Mouse (Mus musculus) kidney, postnatal 0 days (tissue): ENCODE measurements around the gene Kidins220. TPM values are rescaled to one million over a fixed set of nuclear protein-coding genes. Genes with fewer than 3 reads are reported as not detected.
A peak's percentile ranks its signal among the peaks of the same experiment; 100 is the strongest.

ENCODE experiments used
- ATAC-seq: fragments of 200-750 bp; cut with Nextera tagmentation; replicated peaks from 2 replicates; pipeline ENCODE4 v1.8.0; 2017; ENCODE audit warnings: low read depth, moderate number of reproducible peaks, moderate TSS enrichment, moderate library complexity; ENCODE audit not compliant: low FRiP score
- DNase-seq: peaks from one replicate; pipeline ENCODE4 v3.0.0-alpha.2; 2016; ENCODE audit warnings: low spot score
- H3K27ac ChIP-seq: fragments of 300-500 bp; sonication (generic); 2 replicates; pipeline ENCODE4 v1.5.1; 2014; ENCODE audit warnings: mild to moderate bottlenecking
- H3K27me3 ChIP-seq: fragments of 300-500 bp; sonication (generic); 2 replicates; pipeline ENCODE4 v1.6.1; 2014; ENCODE audit warnings: low read length, mixed read lengths; ENCODE audit not compliant: insufficient read depth
- H3K36me3 ChIP-seq: fragments of 300-500 bp; sonication (generic); 2 replicates; pipeline ENCODE4 v1.6.1; 2014; ENCODE audit warnings: low read length, mixed read lengths; ENCODE audit not compliant: insufficient read depth
- H3K4me1 ChIP-seq: fragments of 300-500 bp; sonication (generic); replicated peaks from 2 replicates; pipeline ENCODE4 v1.6.1; 2014; ENCODE audit warnings: antibody characterized with exemption, low read length, mixed read lengths; ENCODE audit not compliant: insufficient read depth
- H3K4me2 ChIP-seq: fragments of 300-500 bp; sonication (generic); 2 replicates; pipeline ENCODE4 v1.6.1; 2014; ENCODE audit warnings: mild to moderate bottlenecking, low read length, moderate library complexity, mixed read lengths
- H3K4me3 ChIP-seq: fragments of 300-500 bp; sonication (generic); replicated peaks from 2 replicates; pipeline ENCODE4 v1.5.1; 2014; ENCODE audit warnings: low read depth, low read length
- H3K9ac ChIP-seq: fragments of 300-500 bp; sonication (generic); 2 replicates; pipeline ENCODE4 v1.6.1; 2014; ENCODE audit warnings: low read depth, low read length
- H3K9me3 ChIP-seq: fragments of 300-500 bp; sonication (generic); replicated peaks from 2 replicates; pipeline ENCODE4 v1.6.1; 2016; ENCODE audit warnings: low read length, inconsistent platforms, mixed read lengths
- CTCF ChIP-seq: IDR thresholded peaks from 2 replicates; pipeline ENCODE4 v1.5.1; 2016; ENCODE audit warnings: antibody characterized with exemption, low read depth, mild to moderate bottlenecking, moderate library complexity
- WGBS: fragments of 180-500 bp; shearing (Covaris S2); extraction: QIAGEN DNeasy Blood & Tissue Kit; methylation state at CpG from one replicate; pipeline ENCODE4 v1.1.7; 2014; 5-methylcytosine and 5-hydroxymethylcytosine counted together
- polyA plus RNA-seq: library from polyadenylated mRNA; unstranded; fragments of >200 nt; fragmentation: Nextera tagmentation; extraction: Ambion mirVana; gene quantifications from 2 replicates; pipeline ENCODE4 v1.2.1, GENCODE M21; 2015

Gene Kidins220
- polyA plus RNA-seq, 1 experiment from 2014 or later = 25.1 TPM

DNA sequence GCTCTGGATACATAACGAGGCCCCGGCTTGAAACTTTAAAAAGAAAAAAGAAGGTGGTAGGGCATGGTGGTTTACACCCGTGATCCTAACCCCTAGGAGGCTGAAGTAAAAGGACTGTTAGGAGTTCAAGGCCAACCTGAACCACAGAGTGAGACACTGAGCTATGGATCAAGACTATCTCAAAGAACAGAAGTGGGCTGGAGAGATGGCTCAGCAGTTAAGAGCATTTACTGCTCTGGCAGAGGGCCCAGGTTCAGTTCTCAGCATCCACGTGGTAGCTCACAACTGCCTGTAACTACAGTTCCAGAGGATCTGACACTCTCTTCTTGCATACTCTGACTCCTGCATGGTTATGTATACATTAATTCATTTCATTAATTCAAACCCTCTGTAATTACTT, 31.3 kb upstream of the Kidins220 start:
- H3K4me3 ChIP-seq = no peak overlapping the region
- H3K36me3 ChIP-seq = peaks cover 11% of the 10 kb centered on the region; the same call in 1 of the 2 replicates
- no peak overlapping the region for H3K27ac ChIP-seq
- 85% methylated on average over 4 of the region's 4 CpGs for WGBS
- no peak overlapping the region for H3K4me2 ChIP-seq
- H3K27me3 ChIP-seq = no peaks in the 10 kb centered on the region
- H3K4me1 ChIP-seq = no peaks in the 10 kb centered on the region
- H3K9me3 ChIP-seq = no peaks in the 10 kb centered on the region
- TF ChIP-seq CTCF = no peak
- no peak overlapping the region for H3K9ac ChIP-seq
- DNase-seq (no peak), ATAC-seq (no peak)

DNA sequence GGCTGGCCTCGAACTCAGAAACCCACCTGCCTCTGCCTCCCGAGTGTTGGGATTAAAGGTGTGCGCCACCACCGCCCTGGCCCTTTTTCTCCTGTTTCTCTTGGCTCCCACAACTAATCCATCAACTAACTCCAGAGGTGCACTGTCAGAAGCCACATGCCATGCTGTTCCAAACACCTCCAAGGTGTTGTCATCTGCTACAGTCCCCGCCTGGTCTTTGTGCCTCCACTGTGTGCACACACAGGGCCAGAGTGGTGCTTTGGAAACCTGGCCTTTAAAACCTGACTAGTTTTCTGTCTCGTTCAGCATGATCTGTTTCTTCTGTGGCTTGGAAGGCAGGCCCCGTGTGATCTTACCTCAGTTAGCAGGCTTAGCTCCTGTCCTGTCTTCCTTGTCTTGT, 30.1 kb upstream of the Kidins220 start:
- Histone ChIP-seq H3K4me1 (no peaks in the 10 kb centered on the region), H3K9ac (no peak overlapping the region), H3K27me3 (no peaks in the 10 kb centered on the region), H3K4me3 (no peak overlapping the region), H3K27ac (no peak overlapping the region), H3K4me2 (no peak overlapping the region), H3K9me3 (no peaks in the 10 kb centered on the region), H3K36me3 (peaks cover 5% of the 10 kb centered on the region; the same call in 1 of the 2 replicates)
- TF ChIP-seq CTCF = no peak
- 92% methylated on average over 7 of the region's 7 CpGs for WGBS
- no peak for ATAC-seq
- DNase-seq = no peak

DNA sequence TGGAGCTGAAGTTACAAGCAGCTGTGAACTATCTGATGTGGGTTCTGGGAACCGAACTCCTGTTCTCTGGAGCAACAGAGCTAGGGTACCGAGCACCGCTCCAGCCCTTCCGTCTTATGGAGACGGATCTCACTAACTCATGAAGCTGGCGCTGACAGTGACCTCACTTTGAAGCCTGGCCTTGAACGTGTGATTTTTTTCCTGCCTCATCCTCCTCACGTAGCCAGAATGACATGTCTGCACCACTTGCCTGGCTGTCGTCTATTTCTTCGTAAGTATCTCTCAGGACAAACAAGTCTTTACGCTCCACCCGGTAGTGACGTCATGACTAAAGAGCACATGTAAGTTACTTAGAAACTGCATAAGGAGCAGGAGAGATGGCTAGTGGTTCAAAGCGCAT, 27.7 kb upstream of the Kidins220 start:
- Histone ChIP-seq H3K9ac (no peak overlapping the region), H3K27ac (no peak overlapping the region), H3K36me3 (no peaks in the 10 kb centered on the region), H3K4me3 (no peak overlapping the region), H3K9me3 (no peaks in the 10 kb centered on the region), H3K4me2 (no peak overlapping the region), H3K27me3 (no peaks in the 10 kb centered on the region), H3K4me1 (no peaks in the 10 kb centered on the region)
- WGBS = 91% methylated on average over 14 of the region's 14 CpGs
- no peak for DNase-seq
- TF ChIP-seq CTCF = no peak
- ATAC-seq = no peak

DNA sequence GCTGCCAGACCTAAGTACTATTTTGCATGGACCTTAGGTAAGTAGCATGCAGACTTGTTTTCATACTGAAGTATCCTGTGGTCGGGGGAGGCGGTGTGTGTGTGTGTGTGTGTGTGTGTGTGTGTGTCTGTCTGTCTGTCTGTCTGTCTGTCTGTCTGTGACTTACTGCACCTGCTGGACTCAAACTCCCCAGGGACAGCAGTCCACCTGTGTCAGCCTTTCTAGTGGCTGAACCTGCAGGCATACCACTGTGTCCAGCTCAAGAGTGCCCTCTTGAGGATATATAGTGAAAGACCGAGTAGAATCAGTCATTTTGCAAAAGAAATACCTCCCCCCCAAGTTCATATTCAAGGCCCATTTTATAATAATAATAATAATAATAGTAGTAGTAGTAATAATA, 26.4 kb upstream of the Kidins220 start:
- Histone ChIP-seq H3K36me3 (no peaks in the 10 kb centered on the region), H3K9me3 (no peaks in the 10 kb centered on the region), H3K4me3 (no peak overlapping the region), H3K27ac (no peak overlapping the region), H3K9ac (no peak overlapping the region), H3K4me2 (no peak overlapping the region), H3K27me3 (no peaks in the 10 kb centered on the region), H3K4me1 (no peaks in the 10 kb centered on the region)
- WGBS = 55% methylated on average over 3 of the region's 3 CpGs
- peak; percentile 77 for TF ChIP-seq CTCF
- DNase-seq (peak; percentile 71), ATAC-seq (peak; percentile 53; the same call in 1 of the 2 replicates)

DNA sequence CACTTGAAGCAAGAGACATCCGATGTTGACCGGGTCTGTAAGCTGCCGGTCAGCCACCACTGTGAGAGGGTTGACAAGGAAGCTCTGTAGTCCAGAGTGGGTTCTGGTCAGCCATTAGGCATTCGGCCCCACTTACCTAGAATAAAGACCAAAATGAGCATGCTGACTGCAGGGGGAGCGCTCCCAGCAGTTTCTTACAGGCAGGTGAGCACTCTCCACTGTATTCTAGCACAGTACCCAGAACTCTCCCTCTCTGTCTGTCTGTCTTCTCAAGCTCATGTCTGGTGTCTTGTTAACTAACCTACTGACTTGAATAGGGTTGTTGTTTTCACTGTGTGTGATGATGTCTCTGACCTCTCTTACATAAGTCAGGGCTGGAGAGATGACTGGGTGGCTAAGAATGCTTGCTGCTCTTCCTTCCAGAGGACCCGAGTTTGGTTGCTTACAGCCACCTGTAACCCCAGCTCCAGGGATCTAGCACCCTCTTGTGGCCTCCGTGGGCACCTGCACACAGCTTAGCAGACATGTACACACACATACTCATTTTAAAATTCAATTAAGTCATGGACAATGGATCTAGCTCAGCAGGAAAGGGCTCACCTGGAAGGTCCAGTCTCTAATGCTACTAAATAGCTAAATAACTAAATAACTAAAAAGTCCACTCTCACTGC, 24.2 kb upstream of the Kidins220 start:
- Histone ChIP-seq H3K4me3 (no peak overlapping the region), H3K9me3 (no peaks in the 10 kb centered on the region), H3K9ac (no peak overlapping the region), H3K27me3 (no peaks in the 10 kb centered on the region), H3K4me2 (no peak overlapping the region), H3K27ac (no peak overlapping the region), H3K4me1 (no peaks in the 10 kb centered on the region), H3K36me3 (0 out of 2 replicates have a peak, but pooled peaks cover 10% of the 10 kb centered on the region)
- 91% methylated on average over 7 of the region's 7 CpGs for WGBS
- peak; percentile 68 for TF ChIP-seq CTCF
- ATAC-seq = no peak
- DNase-seq = no peak

DNA sequence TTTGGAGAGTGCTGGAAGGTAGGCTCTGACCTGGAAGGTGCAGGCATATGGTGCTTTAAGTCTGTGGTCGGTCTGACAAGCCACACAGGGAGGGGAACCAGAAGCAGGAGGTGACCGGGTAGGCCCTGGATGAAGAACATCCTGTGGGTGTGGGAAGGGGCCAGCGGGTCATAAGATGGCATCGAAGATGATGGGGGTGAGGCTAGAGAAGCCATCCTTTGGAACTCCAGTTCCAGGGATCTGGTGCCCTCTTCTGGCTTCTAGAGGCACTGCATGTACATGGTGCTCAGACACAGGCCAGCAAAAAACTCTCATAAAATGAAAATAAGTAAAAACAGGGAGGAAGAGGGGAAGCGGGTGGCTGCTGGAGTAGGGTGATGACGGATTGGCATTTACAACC, 22.6 kb upstream of the Kidins220 start:
- H3K4me2 ChIP-seq = no peak overlapping the region
- no peaks in the 10 kb centered on the region for H3K4me1 ChIP-seq
- 0 out of 2 replicates have a peak, but pooled peaks cover 10% of the 10 kb centered on the region for H3K36me3 ChIP-seq
- no peak overlapping the region for H3K9ac ChIP-seq
- DNase-seq (peak; percentile 74), ATAC-seq (peak; percentile 34; the same call in 1 of the 2 replicates)
- no peaks in the 10 kb centered on the region for H3K9me3 ChIP-seq
- peak; percentile 92 for TF ChIP-seq CTCF
- 38% methylated on average over 6 of the region's 6 CpGs for WGBS
- no peak overlapping the region for H3K27ac ChIP-seq
- no peak overlapping the region for H3K4me3 ChIP-seq
- H3K27me3 ChIP-seq = no peaks in the 10 kb centered on the region

DNA sequence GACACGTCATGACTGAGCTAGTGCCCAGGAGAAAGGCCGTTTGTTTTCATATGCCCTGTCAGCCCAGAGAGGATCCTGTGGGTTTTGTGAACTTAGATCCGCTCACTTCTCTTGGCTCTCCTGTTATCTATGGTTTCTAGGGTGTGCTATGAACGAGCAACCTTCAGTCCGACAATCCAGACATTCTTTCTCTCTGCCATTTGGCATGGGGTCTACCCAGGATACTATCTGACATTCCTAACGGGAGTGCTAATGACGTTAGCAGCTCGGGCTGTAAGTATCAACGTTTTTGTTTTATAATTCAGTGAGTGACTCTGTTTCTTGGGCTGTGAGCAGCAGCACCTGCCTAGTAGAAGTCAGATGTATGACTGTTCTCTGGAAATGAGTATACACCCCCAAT, 19.6 kb upstream of the Kidins220 start:
- 0 out of 2 replicates have a peak, but pooled peaks cover 10% of the 10 kb centered on the region for H3K36me3 ChIP-seq
- no peak overlapping the region for H3K4me2 ChIP-seq
- ATAC-seq = no peak
- H3K27ac ChIP-seq = no peak overlapping the region
- WGBS = 76% methylated on average over 9 of the region's 9 CpGs
- no peaks in the 10 kb centered on the region for H3K27me3 ChIP-seq
- no peak overlapping the region for H3K4me3 ChIP-seq
- no peak overlapping the region for H3K9ac ChIP-seq
- no peak for TF ChIP-seq CTCF
- no peaks in the 10 kb centered on the region for H3K9me3 ChIP-seq
- no peak for DNase-seq
- no peaks in the 10 kb centered on the region for H3K4me1 ChIP-seq
